Mouse (Mus musculus) E14TG2a.4 (cell line): Measurements from ENCODE around the gene Bpifb1.

ENCODE experiments used
- CTCF ChIP-seq: conservative IDR thresholded peaks from 2 replicates; pipeline ENCODE4 v1.5.1; 2014; ENCODE audit warnings: low read length
- NANOG ChIP-seq: IDR thresholded peaks from 2 replicates; pipeline ENCODE4 v1.6.1; 2014; ENCODE audit warnings: borderline replicate concordance, low read length, mixed read lengths

DNA sequence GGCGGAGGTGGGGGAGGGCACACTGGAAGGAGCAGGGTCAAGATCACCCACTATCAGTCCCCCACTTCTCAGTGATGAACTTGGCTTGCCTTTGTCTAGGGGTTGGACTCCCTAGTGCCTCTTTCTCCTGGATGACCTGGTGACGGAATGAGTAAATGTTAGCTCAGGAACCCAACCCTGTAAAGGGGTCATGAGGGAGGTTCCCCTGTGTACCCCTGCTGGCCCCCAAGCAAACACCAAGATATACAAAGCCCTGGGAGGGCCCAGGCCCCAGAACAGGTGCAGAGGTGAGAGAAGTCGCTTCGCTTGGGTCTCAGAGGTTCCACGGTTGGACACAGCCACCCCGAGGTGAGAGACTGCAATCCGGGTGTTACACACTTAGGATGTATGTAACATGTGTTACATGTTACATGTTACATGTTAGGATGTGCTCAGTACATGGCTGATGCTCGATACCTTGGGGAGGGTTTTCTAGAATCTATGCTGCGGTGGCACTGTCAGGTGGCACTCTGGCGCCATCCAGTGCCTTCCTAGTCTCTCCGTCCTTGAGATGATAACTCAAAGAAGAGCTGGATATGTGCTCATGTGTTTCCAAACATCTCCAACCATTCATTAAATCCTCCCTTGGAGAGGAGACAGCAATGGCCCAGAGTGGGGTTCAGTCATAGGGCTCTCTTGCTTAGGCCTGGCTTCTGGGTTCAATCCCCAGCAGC is at the start of gene Bpifb1:
- TF ChIP-seq CTCF (no peak), NANOG (no peak)
